Mouse (Mus musculus) cerebellum, postnatal 25 days (tissue): ENCODE data around the gene Galnt18.

Experiments used
- DNase-seq, 2 experiments: peaks; one replicate each; pipeline ENCODE4 v3.0.0; 2021; ENCODE audit warnings: mixed read lengths in 2 of 2

The Galnt18 gene

GRCm38 (mm10) chr7:111636503-111636902, 143.3 kb downstream of the Galnt18 start:
- no peak for DNase-seq

- peak in 1 of 2 experiments; percentile 15 for DNase-seq
Observed at GRCm38 (mm10) chr7:111631265-111631664, 148.5 kb downstream of the Galnt18 start.

- DNase-seq, result no peak
Observed at GRCm38 (mm10) chr7:111626232-111626631, 153.5 kb downstream of the Galnt18 start.

DNA sequence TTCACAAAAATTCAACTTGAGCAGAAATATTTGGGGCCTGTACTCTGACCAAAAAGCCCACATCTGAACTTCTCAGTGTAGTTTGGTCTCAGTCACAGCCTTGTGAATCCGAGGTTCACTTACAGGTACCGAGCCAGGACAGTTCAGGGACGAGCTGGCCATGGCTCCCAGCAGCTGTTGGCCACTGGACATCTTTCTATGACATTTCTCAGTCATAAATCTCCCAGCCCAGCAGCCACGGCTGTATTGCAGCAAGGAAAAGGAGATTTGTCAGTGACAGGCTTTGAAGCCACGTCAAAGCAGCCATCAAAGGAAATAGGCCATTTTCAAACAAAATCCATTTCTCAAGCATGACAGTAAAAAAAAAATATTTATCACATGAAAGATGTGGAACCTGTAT, 154.0 kb downstream of the Galnt18 start:
- no peak for DNase-seq

DNA sequence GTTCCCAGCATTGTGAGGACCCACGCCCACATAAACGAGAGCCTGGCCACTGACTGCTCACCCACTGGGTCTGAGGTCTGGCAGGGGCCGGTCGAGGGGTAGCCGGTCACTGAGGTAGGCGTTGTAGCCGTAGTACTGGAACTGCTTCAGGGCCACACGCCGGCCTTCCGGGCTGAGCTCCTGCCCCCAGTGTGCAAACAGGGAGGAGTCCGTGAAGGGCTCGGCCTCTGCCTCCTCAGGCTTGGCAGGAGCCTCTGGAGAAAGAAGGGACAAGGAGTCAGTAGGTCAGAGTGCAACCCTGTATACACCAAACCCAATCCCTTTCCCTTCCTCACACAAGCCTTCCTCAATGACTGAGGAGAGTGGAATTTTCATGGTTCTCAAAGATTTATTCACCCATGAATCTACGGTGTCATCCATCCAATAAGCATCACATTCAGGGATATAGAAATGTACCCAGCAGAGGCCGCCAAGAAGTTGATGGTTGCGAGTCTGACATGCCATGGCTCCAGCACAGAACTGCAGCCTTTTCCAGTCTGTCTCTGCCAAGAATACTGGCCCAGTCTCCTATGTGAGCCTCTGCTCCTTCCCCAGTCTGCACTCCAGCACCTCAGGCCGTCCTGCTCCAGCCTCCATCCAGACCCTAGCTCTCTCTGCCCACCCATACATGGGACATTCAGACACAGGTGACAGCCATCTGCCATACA, 163.4 kb downstream of the Galnt18 start:
- peak; percentile 22 to 37 for DNase-seq

DNA sequence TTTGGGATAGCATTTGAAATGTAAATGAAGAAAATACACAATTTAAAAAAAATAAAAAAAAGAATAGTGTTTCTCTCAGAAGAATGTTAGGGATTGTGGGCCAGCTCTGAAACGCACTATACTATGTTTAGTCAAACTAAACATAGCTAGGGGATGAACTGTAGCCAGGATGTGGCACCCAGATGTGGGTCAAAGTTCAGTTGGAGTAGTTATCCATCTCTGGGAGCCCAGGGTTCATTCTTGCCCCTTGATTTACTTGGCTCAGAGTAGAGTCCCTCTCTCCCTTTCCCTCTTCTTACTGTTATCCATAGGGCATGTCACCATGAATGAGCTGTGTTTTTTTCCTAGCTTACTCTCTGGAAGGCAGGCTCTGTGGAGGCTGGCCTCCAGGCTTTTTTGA, 165.3 kb downstream of the Galnt18 start:
- no peak for DNase-seq

- DNase-seq, result no peak
Observed at GRCm38 (mm10) chr7:111607476-111607875, 172.3 kb downstream of the Galnt18 start.

GRCm38 (mm10) chr7:111606091-111606490, 173.7 kb downstream of the Galnt18 start:
- no peak for DNase-seq

GRCm38 (mm10) chr7:111605663-111606062, 174.1 kb downstream of the Galnt18 start:
- DNase-seq, result no peak

DNA sequence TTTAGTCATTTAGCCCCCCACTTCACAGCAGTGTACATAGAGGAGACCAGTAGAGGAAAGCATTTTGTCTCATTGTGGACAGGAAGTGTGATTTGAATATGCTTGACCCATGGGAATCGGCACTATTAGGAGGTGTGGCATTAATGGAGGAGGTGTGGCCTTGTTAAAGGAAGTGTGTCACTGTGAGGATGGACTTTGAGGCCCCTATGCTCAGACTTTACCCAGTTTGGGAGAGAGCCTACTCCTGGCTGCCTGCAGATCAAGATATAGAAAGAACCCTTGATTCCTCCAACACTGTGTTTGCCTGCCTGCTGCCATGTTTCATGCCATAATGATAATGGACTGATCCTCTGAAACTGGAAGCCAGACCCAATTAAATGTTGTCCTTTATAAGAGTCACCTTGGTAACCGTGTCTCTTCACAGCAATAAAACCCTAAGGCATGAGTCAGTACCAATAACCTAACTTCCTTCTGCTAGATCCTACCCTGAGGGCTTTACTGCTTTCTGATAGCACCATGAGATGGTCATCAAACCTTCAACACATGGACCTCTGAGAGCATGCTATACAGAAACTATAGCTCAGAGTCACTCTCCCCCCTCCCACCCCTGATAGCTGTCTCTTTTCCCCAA, 175.1 kb downstream of the Galnt18 start:
- DNase-seq, result no peak

DNA sequence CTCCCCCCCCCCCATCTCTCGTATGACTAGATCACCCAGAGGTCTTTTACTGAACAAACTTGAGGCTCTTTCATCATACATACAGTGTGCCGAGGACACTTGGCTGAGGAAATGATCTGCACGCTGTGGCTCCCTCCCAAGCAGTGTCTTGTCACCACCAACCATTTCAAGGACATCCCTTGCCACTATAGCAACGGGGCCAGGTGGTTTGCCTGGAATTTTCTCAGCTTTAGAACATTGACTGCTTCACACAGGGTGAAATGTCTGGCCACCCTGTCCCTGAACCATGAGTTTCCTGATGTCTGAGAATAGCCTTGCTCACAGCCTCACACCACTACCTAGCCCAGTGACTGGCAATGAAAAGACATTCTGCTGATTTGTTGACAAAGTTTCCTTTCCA, 176.6 kb downstream of the Galnt18 start:
- DNase-seq, result no peak

DNA sequence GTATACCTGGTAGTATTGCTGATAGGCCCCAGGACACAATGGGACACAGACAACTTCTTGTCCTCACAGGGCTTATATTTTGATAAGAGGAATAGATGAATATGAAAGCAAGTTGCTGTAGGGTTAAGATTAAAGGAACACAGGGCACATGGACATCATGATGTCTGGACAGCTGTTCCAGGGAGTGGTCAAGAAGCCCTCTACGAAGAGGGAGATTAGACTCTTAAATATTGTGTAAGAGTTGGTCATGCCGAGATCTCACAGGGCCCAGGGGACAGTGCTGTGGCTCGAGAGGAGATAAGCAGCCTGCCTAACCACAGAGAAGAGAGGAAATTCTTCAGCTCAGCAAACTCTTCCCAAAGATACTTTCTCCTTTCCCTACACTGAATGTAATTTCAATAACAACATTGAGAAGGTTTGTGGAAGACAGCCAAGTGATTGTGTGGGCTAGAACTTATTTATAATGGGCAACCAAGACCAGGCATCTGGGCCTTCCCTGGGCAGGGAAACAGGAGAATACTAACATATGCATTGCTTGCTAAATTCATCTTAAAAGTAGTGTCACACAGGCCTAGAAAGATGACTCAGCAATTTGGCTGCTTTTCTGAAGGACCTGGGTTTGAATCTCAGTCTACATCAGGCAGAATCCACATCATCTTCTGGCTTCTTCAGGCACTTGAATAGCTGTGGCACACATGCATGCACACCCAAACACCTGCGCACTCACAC, 178.3 kb downstream of the Galnt18 start:
- no peak for DNase-seq

- DNase-seq, result peak in 1 of 2 experiments; percentile 37
Observed at GRCm38 (mm10) chr7:111600756-111601155, 179.0 kb downstream of the Galnt18 start.

DNA sequence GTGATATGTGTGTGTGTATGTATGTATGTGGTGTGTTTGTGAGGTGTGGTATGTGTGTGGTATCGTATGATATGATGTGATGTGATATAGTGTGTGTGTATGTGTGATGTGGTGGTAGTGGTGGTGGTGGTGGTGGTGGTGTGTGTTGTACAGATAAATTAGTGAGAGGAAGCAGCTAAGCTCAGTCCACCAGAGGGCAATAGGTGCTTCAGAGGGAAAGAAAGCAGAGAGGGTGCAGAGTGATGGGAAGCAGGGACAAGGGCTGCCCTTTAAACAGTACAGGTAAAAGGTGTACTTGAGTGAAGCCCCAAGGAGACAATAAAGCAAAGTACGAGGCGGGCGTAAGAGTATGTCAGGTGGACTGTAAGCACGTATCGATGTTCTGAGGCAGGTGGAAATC, 186.1 kb downstream of the Galnt18 start:
- DNase-seq, result no peak

GRCm38 (mm10) chr7:111589506-111590125, 190.2 kb downstream of the Galnt18 start:
- DNase-seq, result peak; percentile 36 to 47

- peak; percentile 85 to 88 for DNase-seq
Observed at GRCm38 (mm10) chr7:111588291-111588781, 191.4 kb downstream of the Galnt18 start.

GRCm38 (mm10) chr7:111580547-111580946, 199.2 kb downstream of the Galnt18 start:
- DNase-seq, result no peak

GRCm38 (mm10) chr7:111575096-111575495, 204.7 kb downstream of the Galnt18 start:
- DNase-seq, result no peak

- DNase-seq, result no peak
Observed at GRCm38 (mm10) chr7:111572336-111572735, 207.4 kb downstream of the Galnt18 start.

DNA sequence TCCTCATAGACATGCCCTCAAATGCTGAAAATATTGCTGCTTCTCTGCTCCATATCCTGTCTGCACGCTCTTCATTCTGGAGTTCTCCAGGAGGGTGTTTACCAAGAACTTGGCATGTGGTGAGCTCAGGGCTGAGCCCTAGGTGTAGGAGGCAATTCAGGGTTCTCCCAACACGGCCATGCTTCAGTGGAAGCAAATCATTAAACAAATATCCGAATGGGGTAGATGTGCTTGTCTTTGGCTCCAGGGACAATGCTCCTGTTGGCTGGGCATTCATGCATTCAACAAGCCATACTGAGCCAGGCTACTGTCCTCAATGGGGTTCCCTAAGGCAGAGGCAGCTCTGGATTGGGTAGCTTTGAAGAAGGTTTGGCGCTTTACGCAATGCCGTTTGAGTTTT, 212.9 kb downstream of the Galnt18 start:
- no peak for DNase-seq

GRCm38 (mm10) chr7:111563316-111564110, 216.3 kb downstream of the Galnt18 start:
- peak in 1 of 2 experiments; percentile 20 for DNase-seq

GRCm38 (mm10) chr7:111560097-111560496, 219.7 kb downstream of the Galnt18 start:
- no peak for DNase-seq
